Mouse (Mus musculus): ENCODE measurements around the gene Minos1. TPM values are rescaled to one million over a fixed set of nuclear protein-coding genes. Genes with fewer than 3 reads are reported as not detected.

The Minos1 gene
- total RNA-seq, 2 experiments from 2014 or later = 189 to 193 TPM

GRCm38 (mm10) chr4:139145156-139145555 lies 14.2 kb upstream of the Minos1 start:
- DNase-seq (ENCODE audit: low spot score in 2 of 2) = no peak

- no peak for DNase-seq (ENCODE audit: low spot score in 2 of 2)
Measured at GRCm38 (mm10) chr4:139144577-139144976, 13.7 kb upstream of the Minos1 start.

GRCm38 (mm10) chr4:139142985-139143384 lies 12.1 kb upstream of the Minos1 start:
- DNase-seq (ENCODE audit: low spot score in 2 of 2) = no peak

GRCm38 (mm10) chr4:139141785-139142184 lies 10.9 kb upstream of the Minos1 start:
- no peak for DNase-seq (ENCODE audit: low spot score in 2 of 2)

- no peak for DNase-seq (ENCODE audit: low spot score in 2 of 2)
Measured at GRCm38 (mm10) chr4:139140267-139140666, 9.4 kb upstream of the Minos1 start.

- DNase-seq (ENCODE audit: low spot score in 2 of 2) = no peak
Measured at GRCm38 (mm10) chr4:139136011-139136410, 5.1 kb upstream of the Minos1 start.

GRCm38 (mm10) chr4:139133109-139133508 lies 2.2 kb upstream of the Minos1 start:
- no peak for DNase-seq (ENCODE audit: low spot score in 2 of 2)

- DNase-seq (ENCODE audit: low spot score in 2 of 2) = peak in 1 of 2 experiments; percentile 34
Measured at GRCm38 (mm10) chr4:139131858-139132672, 1.2 kb upstream of the Minos1 start.

- DNase-seq (ENCODE audit: low spot score in 2 of 2) = peak in 1 of 2 experiments; percentile 17
Measured at GRCm38 (mm10) chr4:139129806-139130700, 860 bp downstream of the Minos1 start.

- DNase-seq (ENCODE audit: low spot score in 2 of 2) = no peak
Measured at GRCm38 (mm10) chr4:139126475-139126874, 4.4 kb downstream of the Minos1 start.

- no peak for DNase-seq (ENCODE audit: low spot score in 2 of 2)
Measured at GRCm38 (mm10) chr4:139124940-139125339, 6.0 kb downstream of the Minos1 start.

- no peak for DNase-seq (ENCODE audit: low spot score in 2 of 2)
Measured at GRCm38 (mm10) chr4:139122557-139122956, 8.4 kb downstream of the Minos1 start.

GRCm38 (mm10) chr4:139120998-139121397 lies 9.9 kb downstream of the Minos1 start:
- DNase-seq (ENCODE audit: low spot score in 2 of 2) = no peak

GRCm38 (mm10) chr4:139120281-139120814 lies 10.6 kb downstream of the Minos1 start:
- DNase-seq (ENCODE audit: low spot score in 2 of 2) = no peak

- no peak for DNase-seq (ENCODE audit: low spot score in 2 of 2)
Measured at GRCm38 (mm10) chr4:139116356-139117063, 14.4 kb downstream of the Minos1 start.

GRCm38 (mm10) chr4:139115721-139116120 lies 15.2 kb downstream of the Minos1 start:
- DNase-seq (ENCODE audit: low spot score in 2 of 2) = no peak

- no peak for DNase-seq (ENCODE audit: low spot score in 2 of 2)
Measured at GRCm38 (mm10) chr4:139112482-139112881, 18.4 kb downstream of the Minos1 start.

GRCm38 (mm10) chr4:139111421-139111820 lies 19.5 kb downstream of the Minos1 start:
- no peak for DNase-seq (ENCODE audit: low spot score in 2 of 2)

- no peak for DNase-seq (ENCODE audit: low spot score in 2 of 2)
Measured at GRCm38 (mm10) chr4:139110858-139111257, 20.1 kb downstream of the Minos1 start.

GRCm38 (mm10) chr4:139105453-139105852 lies 25.5 kb downstream of the Minos1 start:
- no peak for DNase-seq (ENCODE audit: low spot score in 2 of 2)

- no peak for DNase-seq (ENCODE audit: low spot score in 2 of 2)
Measured at GRCm38 (mm10) chr4:139101546-139101945, 29.4 kb downstream of the Minos1 start.

Measured in layer of hippocampus, adult 18-20 months (tissue).